Mouse (Mus musculus): ENCODE results near the gene Gucy1a1. TPM values are rescaled to one million over a fixed set of nuclear protein-coding genes. Genes with fewer than 3 reads are reported as not detected.
"Not testable (repeated sequence)": the region's sequence is repeated elsewhere in the genome, so short reads cannot be mapped to it uniquely, and the experiment has no call there.

Gucy1a1 gene
- polyA plus RNA-seq, 1 experiment from 2014 or later: 18.8 TPM

DNA sequence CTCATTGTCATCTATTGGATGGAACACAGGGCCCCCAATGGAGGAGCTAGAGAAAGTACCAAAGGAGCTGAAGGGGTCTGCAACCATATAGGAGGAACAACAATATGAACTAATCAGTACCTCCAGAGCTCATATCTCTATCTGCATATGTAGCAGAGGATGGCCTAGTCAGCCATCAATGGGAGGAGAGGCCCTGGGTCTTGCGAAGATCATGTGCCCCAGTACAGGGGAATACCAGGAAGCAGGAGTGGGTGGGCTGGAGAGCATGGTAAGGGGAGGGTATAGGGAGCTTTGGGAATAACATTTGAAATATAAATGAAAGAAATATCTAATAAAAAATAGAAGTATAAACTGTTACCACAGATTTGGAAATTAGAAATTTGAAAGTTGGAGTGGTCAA, 17.4 kb upstream of the Gucy1a1 start:
- H3K36me3 ChIP-seq (ENCODE audit: control insufficient read depth, insufficient read depth, low read length); H3K27ac ChIP-seq (ENCODE audit: low read depth, low read length); H3K27me3 ChIP-seq (replicated peaks; ENCODE audit: control insufficient read depth, insufficient read depth, low read length); DNase-seq (ENCODE audit: low spot score); H3K4me2 ChIP-seq; H3K4me1 ChIP-seq (replicated peaks; ENCODE audit: control insufficient read depth, insufficient read depth, low read length); H3K4me3 ChIP-seq (ENCODE audit: low read depth, low read length); H3K9me3 ChIP-seq (ENCODE audit: control insufficient read depth, low read length); H3K9ac ChIP-seq (ENCODE audit: low read depth, low read length): not testable (repeated sequence)
- 65% methylated on average over 1 of the region's 1 CpGs for WGBS
- ATAC-seq (replicated peaks; ENCODE audit: low FRiP score): 0 out of 2 replicates have a peak, but pooled peaks have one; percentile 57

DNA sequence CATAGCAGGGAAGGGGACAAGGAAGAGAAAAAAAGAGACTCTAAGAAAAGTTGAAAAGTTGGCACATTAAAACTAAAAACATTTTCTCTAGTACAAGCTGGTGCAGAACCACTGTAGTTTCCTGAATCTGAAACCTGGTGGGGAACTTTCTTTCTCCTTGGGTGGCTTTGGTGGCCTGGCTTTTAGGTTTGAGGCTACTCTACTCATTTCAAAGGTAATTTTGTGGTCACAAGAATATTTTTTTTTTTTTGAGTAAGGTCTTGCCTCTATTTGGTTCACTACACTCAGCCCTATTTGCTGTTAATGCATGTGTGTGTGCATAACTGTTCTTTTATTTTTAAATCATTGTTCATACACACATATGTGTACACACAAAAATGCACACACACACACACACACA, 389 bp upstream of the Gucy1a1 start:
- no peak overlapping the region for H3K9ac ChIP-seq (ENCODE audit: low read depth, low read length)
- no peaks in the 10 kb centered on the region for H3K27me3 ChIP-seq (replicated peaks; ENCODE audit: control insufficient read depth, insufficient read depth, low read length)
- H3K4me3 ChIP-seq (ENCODE audit: low read depth, low read length): no peak overlapping the region; the same call in 1 of the 2 replicates
- H3K4me2 ChIP-seq: peak overlapping the region; percentile 88
- no peaks in the 10 kb centered on the region for H3K36me3 ChIP-seq (ENCODE audit: control insufficient read depth, insufficient read depth, low read length)
- DNase-seq (ENCODE audit: low spot score) (no peak), ATAC-seq (replicated peaks; ENCODE audit: low FRiP score) (no peak)
- H3K27ac ChIP-seq (ENCODE audit: low read depth, low read length): no peak overlapping the region
- no peaks in the 10 kb centered on the region for H3K9me3 ChIP-seq (ENCODE audit: control insufficient read depth, low read length)
- peaks cover 5% of the 10 kb centered on the region for H3K4me1 ChIP-seq (replicated peaks; ENCODE audit: control insufficient read depth, insufficient read depth, low read length)

DNA sequence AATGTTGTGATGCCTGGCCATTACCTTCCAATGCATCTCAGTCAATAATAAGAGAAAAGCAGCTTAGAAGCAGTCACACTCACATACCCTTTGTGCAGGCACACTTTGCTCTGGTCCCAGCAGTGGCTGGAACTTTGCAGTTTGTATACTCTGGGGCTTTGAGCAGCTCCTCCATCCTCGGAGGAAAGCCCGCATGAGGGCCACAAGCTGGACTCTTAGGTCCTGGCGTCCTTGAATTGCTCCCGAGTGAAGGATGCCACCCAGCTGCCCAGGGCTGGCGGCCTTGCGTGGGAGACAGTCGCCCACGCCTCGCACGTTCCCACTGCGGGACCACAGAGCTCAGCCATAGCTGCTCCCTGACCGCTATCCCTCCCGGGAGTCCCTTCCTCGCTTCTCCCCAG, 864 bp downstream of the Gucy1a1 start:
- no peak overlapping the region; the same call in 1 of the 2 replicates for H3K27ac ChIP-seq (ENCODE audit: low read depth, low read length)
- H3K36me3 ChIP-seq (ENCODE audit: control insufficient read depth, insufficient read depth, low read length): no peaks in the 10 kb centered on the region
- DNase-seq (ENCODE audit: low spot score) (no peak), ATAC-seq (replicated peaks; ENCODE audit: low FRiP score) (peak; percentile 38; the same call in 1 of the 2 replicates)
- H3K27me3 ChIP-seq (replicated peaks; ENCODE audit: control insufficient read depth, insufficient read depth, low read length): no peaks in the 10 kb centered on the region
- peak overlapping the region; percentile 45 for H3K9ac ChIP-seq (ENCODE audit: low read depth, low read length)
- H3K9me3 ChIP-seq (ENCODE audit: control insufficient read depth, low read length): no peaks in the 10 kb centered on the region
- peak overlapping the region; percentile 88 for H3K4me2 ChIP-seq
- H3K4me3 ChIP-seq (ENCODE audit: low read depth, low read length): peak overlapping the region; percentile 57
- peaks cover 5% of the 10 kb centered on the region for H3K4me1 ChIP-seq (replicated peaks; ENCODE audit: control insufficient read depth, insufficient read depth, low read length)
- 7% methylated on average over 14 of the region's 14 CpGs for WGBS

DNA sequence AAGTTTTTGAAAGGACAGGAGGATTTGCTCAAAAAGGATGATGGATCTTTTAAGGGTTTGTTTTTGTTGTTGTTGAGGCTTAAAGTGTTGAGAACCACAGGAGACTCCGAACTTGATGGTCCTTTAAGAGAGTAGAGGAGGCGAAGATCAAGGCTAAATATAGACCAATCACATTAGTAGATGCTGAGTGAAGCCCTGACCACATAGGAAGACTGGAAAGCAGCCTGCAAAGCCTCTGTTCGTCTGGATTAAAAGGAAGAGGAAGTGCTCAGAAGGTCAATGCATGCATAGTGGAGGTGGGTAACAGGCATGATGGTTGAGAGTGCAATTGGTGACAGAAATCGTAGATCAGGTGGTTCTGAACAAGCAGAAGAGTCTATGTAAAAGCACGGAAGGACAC, 4.8 kb downstream of the Gucy1a1 start:
- 39% methylated on average over 5 of the region's 5 CpGs for WGBS
- H3K4me2 ChIP-seq: peak overlapping the region; percentile 10
- H3K9ac ChIP-seq (ENCODE audit: low read depth, low read length): no peak overlapping the region
- H3K9me3 ChIP-seq (ENCODE audit: control insufficient read depth, low read length): no peaks in the 10 kb centered on the region
- H3K27me3 ChIP-seq (replicated peaks; ENCODE audit: control insufficient read depth, insufficient read depth, low read length): no peaks in the 10 kb centered on the region
- H3K4me1 ChIP-seq (replicated peaks; ENCODE audit: control insufficient read depth, insufficient read depth, low read length): peaks cover 5% of the 10 kb centered on the region
- DNase-seq (ENCODE audit: low spot score): no peak
- no peaks in the 10 kb centered on the region for H3K36me3 ChIP-seq (ENCODE audit: control insufficient read depth, insufficient read depth, low read length)
- no peak overlapping the region for H3K27ac ChIP-seq (ENCODE audit: low read depth, low read length)
- no peak overlapping the region for H3K4me3 ChIP-seq (ENCODE audit: low read depth, low read length)
- ATAC-seq (replicated peaks; ENCODE audit: low FRiP score): no peak

DNA sequence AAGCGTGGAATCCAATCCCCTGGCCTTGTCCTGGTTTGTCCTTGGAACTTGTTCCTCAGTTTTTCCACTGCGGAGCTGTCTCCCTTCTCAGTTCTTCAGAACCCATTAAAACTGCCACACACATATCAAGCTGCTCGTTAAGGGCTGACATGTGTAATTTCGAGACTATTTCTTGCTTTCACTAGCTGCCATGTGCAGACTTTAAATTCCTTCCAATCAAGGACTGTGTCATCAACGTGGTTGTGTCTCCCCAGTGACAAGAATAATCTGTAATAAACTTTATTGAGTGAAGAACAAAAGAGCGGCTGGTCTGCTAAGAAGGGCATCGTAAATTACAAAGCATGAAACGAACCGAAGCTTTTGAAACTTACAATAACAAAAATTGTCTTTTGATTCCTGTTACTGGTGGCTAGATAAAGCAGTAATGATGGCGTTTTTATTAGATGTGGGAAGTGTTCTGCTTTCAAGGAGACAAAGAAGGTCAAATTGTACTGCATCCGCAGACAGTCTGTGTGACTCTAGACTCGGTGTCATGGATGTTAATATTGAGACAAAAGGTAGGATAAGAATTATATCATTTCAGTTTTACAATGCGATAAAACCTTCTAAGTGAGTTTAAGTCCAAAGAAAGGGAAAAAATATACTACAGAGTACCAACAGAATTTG, 7.5 kb downstream of the Gucy1a1 start:
- ATAC-seq (replicated peaks; ENCODE audit: low FRiP score): no peak
- Histone ChIP-seq H3K4me2 (no peak overlapping the region), H3K27ac (ENCODE audit: low read depth, low read length) (no peak overlapping the region), H3K36me3 (ENCODE audit: control insufficient read depth, insufficient read depth, low read length) (no peaks in the 10 kb centered on the region), H3K27me3 (replicated peaks; ENCODE audit: control insufficient read depth, insufficient read depth, low read length) (no peaks in the 10 kb centered on the region), H3K9ac (ENCODE audit: low read depth, low read length) (no peak overlapping the region), H3K4me1 (replicated peaks; ENCODE audit: control insufficient read depth, insufficient read depth, low read length) (no peaks in the 10 kb centered on the region), H3K9me3 (ENCODE audit: control insufficient read depth, low read length) (no peaks in the 10 kb centered on the region), H3K4me3 (ENCODE audit: low read depth, low read length) (no peak overlapping the region)
- DNase-seq (ENCODE audit: low spot score): no peak
- WGBS: 75% methylated on average over 13 of the region's 13 CpGs

DNA sequence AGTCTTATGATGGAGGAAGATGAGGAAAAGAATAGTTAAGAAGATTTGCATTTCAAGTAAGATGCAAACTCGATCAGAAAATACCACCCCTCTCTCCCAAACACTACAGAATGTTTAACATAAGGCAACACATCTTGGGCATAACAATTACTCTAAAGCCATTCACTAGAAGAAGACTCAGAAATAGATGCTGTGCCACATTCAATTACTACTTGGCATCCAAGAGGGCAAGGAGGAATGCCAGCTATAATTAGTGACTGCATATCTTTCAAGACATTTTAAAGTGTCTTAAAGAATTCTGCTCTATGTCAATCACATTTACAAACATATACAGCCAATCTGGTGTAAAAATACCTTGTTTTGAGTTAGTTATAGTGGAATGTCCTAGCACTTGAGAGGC, 10.1 kb downstream of the Gucy1a1 start:
- H3K4me2 ChIP-seq: no peak overlapping the region
- no peaks in the 10 kb centered on the region for H3K36me3 ChIP-seq (ENCODE audit: control insufficient read depth, insufficient read depth, low read length)
- H3K27me3 ChIP-seq (replicated peaks; ENCODE audit: control insufficient read depth, insufficient read depth, low read length): no peaks in the 10 kb centered on the region
- no peak overlapping the region for H3K9ac ChIP-seq (ENCODE audit: low read depth, low read length)
- no peak overlapping the region for H3K4me3 ChIP-seq (ENCODE audit: low read depth, low read length)
- no peak for ATAC-seq (replicated peaks; ENCODE audit: low FRiP score)
- DNase-seq (ENCODE audit: low spot score): no peak
- no peaks in the 10 kb centered on the region for H3K4me1 ChIP-seq (replicated peaks; ENCODE audit: control insufficient read depth, insufficient read depth, low read length)
- 72% methylated on average over 1 of the region's 1 CpGs for WGBS
- no peaks in the 10 kb centered on the region for H3K9me3 ChIP-seq (ENCODE audit: control insufficient read depth, low read length)
- H3K27ac ChIP-seq (ENCODE audit: low read depth, low read length): no peak overlapping the region

DNA sequence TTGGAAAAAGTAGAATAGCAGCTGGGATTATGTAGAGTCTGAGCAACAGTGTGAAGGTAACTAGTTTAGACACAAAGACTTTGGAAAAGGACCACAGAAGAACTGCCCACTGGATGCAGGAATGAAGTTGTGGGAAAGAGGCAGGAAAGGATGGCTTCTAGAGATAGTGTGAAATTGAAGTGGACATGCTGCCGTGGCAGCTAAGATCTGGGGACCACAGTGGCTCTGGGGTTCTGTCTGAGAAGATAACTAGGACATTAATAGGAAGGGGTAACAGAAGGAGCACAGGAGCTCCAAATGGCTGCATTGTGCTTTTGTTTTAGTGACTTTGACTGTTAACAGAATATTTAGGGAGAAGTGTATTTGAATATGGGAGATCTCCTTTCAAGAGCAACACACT, 16.3 kb downstream of the Gucy1a1 start:
- no peak overlapping the region for H3K4me2 ChIP-seq
- no peak overlapping the region for H3K4me3 ChIP-seq (ENCODE audit: low read depth, low read length)
- no peaks in the 10 kb centered on the region for H3K36me3 ChIP-seq (ENCODE audit: control insufficient read depth, insufficient read depth, low read length)
- WGBS: 24% methylated on average over 1 of the region's 1 CpGs
- H3K27ac ChIP-seq (ENCODE audit: low read depth, low read length): no peak overlapping the region
- H3K4me1 ChIP-seq (replicated peaks; ENCODE audit: control insufficient read depth, insufficient read depth, low read length): no peaks in the 10 kb centered on the region; the same call in 1 of the 2 replicates
- H3K27me3 ChIP-seq (replicated peaks; ENCODE audit: control insufficient read depth, insufficient read depth, low read length): no peaks in the 10 kb centered on the region
- no peaks in the 10 kb centered on the region for H3K9me3 ChIP-seq (ENCODE audit: control insufficient read depth, low read length)
- DNase-seq (ENCODE audit: low spot score) (no peak), ATAC-seq (replicated peaks; ENCODE audit: low FRiP score) (no peak)
- H3K9ac ChIP-seq (ENCODE audit: low read depth, low read length): no peak overlapping the region

DNA sequence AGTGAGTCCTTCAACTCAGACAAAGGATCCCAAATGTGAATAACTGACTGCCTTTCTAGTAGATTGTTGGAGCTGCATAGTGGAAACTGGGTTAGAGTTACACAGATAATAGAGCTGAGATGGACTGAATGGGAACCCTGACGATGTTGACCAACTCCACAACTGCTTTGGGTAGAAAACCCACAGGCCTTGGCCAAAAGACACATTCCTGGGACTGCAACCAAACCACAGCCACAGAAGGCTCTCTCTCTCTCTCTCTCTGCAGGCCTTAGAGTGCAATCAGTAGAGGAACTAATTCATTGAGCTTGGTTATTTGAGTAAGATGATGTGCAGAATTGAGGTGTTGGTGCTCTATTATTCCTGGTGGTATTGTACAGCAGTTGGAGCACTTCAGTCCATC, 21.0 kb downstream of the Gucy1a1 start:
- ATAC-seq (replicated peaks; ENCODE audit: low FRiP score) (no peak), DNase-seq (ENCODE audit: low spot score) (no peak)
- H3K4me2 ChIP-seq: no peak overlapping the region
- H3K4me1 ChIP-seq (replicated peaks; ENCODE audit: control insufficient read depth, insufficient read depth, low read length): no peaks in the 10 kb centered on the region; the same call in 1 of the 2 replicates
- H3K27ac ChIP-seq (ENCODE audit: low read depth, low read length): no peak overlapping the region
- no peak overlapping the region for H3K4me3 ChIP-seq (ENCODE audit: low read depth, low read length)
- H3K36me3 ChIP-seq (ENCODE audit: control insufficient read depth, insufficient read depth, low read length): no peaks in the 10 kb centered on the region
- no peaks in the 10 kb centered on the region for H3K27me3 ChIP-seq (replicated peaks; ENCODE audit: control insufficient read depth, insufficient read depth, low read length)
- no peak overlapping the region for H3K9ac ChIP-seq (ENCODE audit: low read depth, low read length)
- H3K9me3 ChIP-seq (ENCODE audit: control insufficient read depth, low read length): no peaks in the 10 kb centered on the region
- 45% methylated on average over 1 of the region's 1 CpGs for WGBS

DNA sequence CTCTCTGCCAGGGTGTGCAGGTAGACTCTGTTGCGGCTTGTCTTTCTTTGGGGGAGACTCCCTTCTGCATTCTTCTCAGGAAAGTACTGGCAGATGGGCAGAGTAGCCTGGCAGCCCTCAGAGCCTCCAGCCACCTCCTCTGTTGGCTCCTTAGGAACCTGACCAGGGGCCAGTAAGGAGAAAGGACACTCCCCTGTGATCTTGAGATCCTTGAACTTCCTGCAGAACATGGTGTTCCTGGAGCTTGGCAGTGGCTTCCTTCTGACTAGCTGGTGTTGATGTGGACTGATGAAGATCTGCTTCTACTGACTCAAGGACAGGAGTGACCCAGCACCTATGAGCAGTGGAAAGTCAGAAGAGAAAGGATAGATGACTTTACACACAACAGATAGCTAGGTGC, 26.7 kb downstream of the Gucy1a1 start:
- Histone ChIP-seq H3K27ac (ENCODE audit: low read depth, low read length) (no peak overlapping the region), H3K4me2 (no peak overlapping the region), H3K4me1 (replicated peaks; ENCODE audit: control insufficient read depth, insufficient read depth, low read length) (no peaks in the 10 kb centered on the region), H3K36me3 (ENCODE audit: control insufficient read depth, insufficient read depth, low read length) (no peaks in the 10 kb centered on the region), H3K27me3 (replicated peaks; ENCODE audit: control insufficient read depth, insufficient read depth, low read length) (no peaks in the 10 kb centered on the region), H3K4me3 (ENCODE audit: low read depth, low read length) (no peak overlapping the region), H3K9ac (ENCODE audit: low read depth, low read length) (no peak overlapping the region), H3K9me3 (ENCODE audit: control insufficient read depth, low read length) (no peaks in the 10 kb centered on the region)
- DNase-seq (ENCODE audit: low spot score) (no peak), ATAC-seq (replicated peaks; ENCODE audit: low FRiP score) (no peak)
- WGBS: 81% methylated on average over 1 of the region's 1 CpGs

All from liver, embryonic 11.5 days (tissue).